12 mouse cellular contexts compared by ENCODE assay signal in genomic region chr3:75917770-75918503, GRCm38 (mm10). TPM values are rescaled to one million over a fixed set of nuclear protein-coding genes. Genes with fewer than 3 reads are reported as not detected.
DNase-seq lines count a peak whose midpoint lies in the region; ATAC-seq and TF ChIP-seq lines count a peak whose summit lies in the region.
"Had no signal": no experiment of that assay in that cellular context is flagged by ENCODE, and none has a peak within 500 bp of the region (broad histone marks: within the 10 kb centered on the region; RNA-seq: fewer than 3 reads in every experiment).

No protein-coding gene starts in this region.

- H3K4me1 ChIP-seq in heart, embryonic 12.5 days (replicated peaks), result peaks cover 42% of the 10 kb centered on the region
- peaks cover 76% of the 10 kb centered on the region for H3K4me1 ChIP-seq in liver, embryonic 13.5 days (replicated peaks)
- H3K4me1 ChIP-seq in stomach, embryonic 16.5 days (ENCODE audit: control insufficient read depth, insufficient read depth, low read length), result peaks cover 23% of the 10 kb centered on the region
- no peaks in the 10 kb centered on the region for H3K4me1 ChIP-seq in thymus, adult 2 months (replicated peaks; ENCODE audit: control insufficient read depth, insufficient read depth, low read length)

- DNase-seq in spleen, adult 12 weeks (ENCODE audit: low spot score), result peak; percentile 51
- no peak for DNase-seq in spleen, adult 18-20 months
- DNase-seq in liver, embryonic 13.5 days, result peak; percentile 86
- no peak for DNase-seq in thymus, adult 2 months
- no peak for DNase-seq in thymus, postnatal 36 days
- no peak for DNase-seq in urinary bladder, postnatal 10 days (ENCODE audit: low spot score)
- DNase-seq: kidney, adult 9 months; layer of hippocampus, adult 9-11 months had no signal

- H3K27me3 ChIP-seq in heart, embryonic 12.5 days (replicated peaks), result no peaks in the 10 kb centered on the region
- H3K27me3 ChIP-seq in liver, embryonic 13.5 days, result no peaks in the 10 kb centered on the region
- no peaks in the 10 kb centered on the region for H3K27me3 ChIP-seq in stomach, embryonic 16.5 days (ENCODE audit: control insufficient read depth, insufficient read depth, low read length)
- H3K27me3 ChIP-seq in thymus, adult 2 months (ENCODE audit: control insufficient read depth, insufficient read depth, low read length), result no peaks in the 10 kb centered on the region

- 44% methylated on average over 17 of the region's 17 CpGs for WGBS in heart, embryonic 12.5 days
- WGBS in liver, embryonic 13.5 days (ENCODE audit: insufficient replicate concordance), result 42% methylated on average over 17 of the region's 17 CpGs
- 76% methylated on average over 17 of the region's 17 CpGs for WGBS in stomach, embryonic 16.5 days
- 97% methylated on average over 17 of the region's 17 CpGs for WGBS in thymus, adult 2 months

- no peak for TF ChIP-seq POLR2A in thymus, adult 2 months (IDR thresholded peaks at IDR 0.05; ENCODE audit: control insufficient read depth, extremely low read depth, insufficient read depth, low read length, poor library complexity)

- H3K4me2 ChIP-seq in heart, embryonic 12.5 days, result peak overlapping the region; percentile 27
- H3K4me2 ChIP-seq in liver, embryonic 13.5 days, result peak overlapping the region; percentile 56
- H3K4me2 ChIP-seq in stomach, embryonic 16.5 days (ENCODE audit: low read depth, low read length), result no peak overlapping the region

- no peak for TF ChIP-seq CTCF in thymus, adult 2 months (IDR thresholded peaks at IDR 0.05; ENCODE audit: borderline replicate concordance, control insufficient read depth, extremely low read depth, insufficient read depth, low read length, poor library complexity)

- H3K9ac ChIP-seq in heart, embryonic 12.5 days, result no peak overlapping the region
- H3K9ac ChIP-seq in liver, embryonic 13.5 days, result peak overlapping the region; percentile 57
- no peak overlapping the region for H3K9ac ChIP-seq in stomach, embryonic 16.5 days (ENCODE audit: low read length)

- H3K9me3 ChIP-seq in heart, embryonic 12.5 days (replicated peaks), result no peaks in the 10 kb centered on the region
- no peaks in the 10 kb centered on the region for H3K9me3 ChIP-seq in liver, embryonic 13.5 days (replicated peaks)
- no peaks in the 10 kb centered on the region for H3K9me3 ChIP-seq in stomach, embryonic 16.5 days (replicated peaks; ENCODE audit: control insufficient read depth, low read length)

- no peak overlapping the region for H3K4me3 ChIP-seq in heart, embryonic 12.5 days
- no peak overlapping the region for H3K4me3 ChIP-seq in liver, embryonic 13.5 days (replicated peaks)
- no peak overlapping the region for H3K4me3 ChIP-seq in stomach, embryonic 16.5 days (replicated peaks; ENCODE audit: low read length)
- H3K4me3 ChIP-seq in thymus, adult 2 months (ENCODE audit: control insufficient read depth, insufficient read depth, low read length), result no peak overlapping the region
- H3K4me3 ChIP-seq: myocyte had no signal

- ATAC-seq in heart, embryonic 12.5 days (ENCODE audit: insufficient number of reproducible peaks, low FRiP score), result peak; percentile 92
- ATAC-seq in liver, embryonic 13.5 days (ENCODE audit: low read depth), result peak; percentile 100
- ATAC-seq in stomach, embryonic 16.5 days (ENCODE audit: insufficient read depth, low FRiP score), result peak; percentile 75; the same call in 1 of the 2 replicates

- H3K27ac ChIP-seq in heart, embryonic 12.5 days (ENCODE audit: poor library complexity, severe bottlenecking), result peak overlapping the region; percentile 41; the same call in 1 of the 2 replicates
- peak overlapping the region; percentile 89 for H3K27ac ChIP-seq in liver, embryonic 13.5 days
- no peak overlapping the region for H3K27ac ChIP-seq in stomach, embryonic 16.5 days (ENCODE audit: low read length)
- H3K27ac ChIP-seq in thymus, adult 2 months (ENCODE audit: control insufficient read depth, insufficient read depth, low read length), result no peak overlapping the region
- H3K27ac ChIP-seq: macrophage had no signal

- H3K36me3 ChIP-seq in heart, embryonic 12.5 days, result no peaks in the 10 kb centered on the region
- no peaks in the 10 kb centered on the region for H3K36me3 ChIP-seq in liver, embryonic 13.5 days
- no peaks in the 10 kb centered on the region for H3K36me3 ChIP-seq in stomach, embryonic 16.5 days (ENCODE audit: control insufficient read depth, insufficient read depth, low read length)
- no peaks in the 10 kb centered on the region for H3K36me3 ChIP-seq in thymus, adult 2 months (ENCODE audit: control insufficient read depth, insufficient read depth, low read length)

RNA-seq across cellular contexts. Expression of gene Golim4, which starts 38.8 kb away (rescaled TPM):
- polyA plus RNA-seq in heart, embryonic 12.5 days (2016; fragmentation: Nextera tagmentation; extraction: Ambion mirVana), result 62.9 and 69.1 TPM in 2 replicates
- 18.2 and 23.5 TPM in 2 replicates for polyA plus RNA-seq in liver, embryonic 13.5 days (2015; fragmentation: Nextera tagmentation; extraction: Ambion mirVana)
- 70.0 and 77.6 TPM in 2 replicates for polyA plus RNA-seq in stomach, embryonic 16.5 days (2015; fragmentation: Nextera tagmentation; extraction: Ambion mirVana)
- polyA plus RNA-seq in thymus, adult 2 months (2012; rRNA removed), result 12.9 and 16.1 TPM in 2 replicates

Comparison
In these comparisons a context has a peak if more than half of its experiments do, and no peak if none do; other contexts are left out.
1. DNase-seq: peak in spleen, adult 12 weeks (single experiment) and liver, embryonic 13.5 days (single experiment); none in spleen, adult 18-20 months (0 of 2), thymus, adult 2 months (single experiment), thymus, postnatal 36 days (0 of 2) and urinary bladder, postnatal 10 days (single experiment).
2. H3K27ac ChIP-seq: peak in heart, embryonic 12.5 days (single experiment) and liver, embryonic 13.5 days (single experiment); none in stomach, embryonic 16.5 days (single experiment) and thymus, adult 2 months (single experiment).
3. Peak in every context shown above with its lines, with median percentiles within 50 percentile points of each other: ATAC-seq.